Mouse (Mus musculus): ENCODE results near the gene Aox3. TPM values are rescaled to one million over a fixed set of nuclear protein-coding genes. Genes with fewer than 3 reads are reported as not detected.

Aox3 gene
- polyA plus RNA-seq, 1 experiment, result 0.43 TPM

DNA sequence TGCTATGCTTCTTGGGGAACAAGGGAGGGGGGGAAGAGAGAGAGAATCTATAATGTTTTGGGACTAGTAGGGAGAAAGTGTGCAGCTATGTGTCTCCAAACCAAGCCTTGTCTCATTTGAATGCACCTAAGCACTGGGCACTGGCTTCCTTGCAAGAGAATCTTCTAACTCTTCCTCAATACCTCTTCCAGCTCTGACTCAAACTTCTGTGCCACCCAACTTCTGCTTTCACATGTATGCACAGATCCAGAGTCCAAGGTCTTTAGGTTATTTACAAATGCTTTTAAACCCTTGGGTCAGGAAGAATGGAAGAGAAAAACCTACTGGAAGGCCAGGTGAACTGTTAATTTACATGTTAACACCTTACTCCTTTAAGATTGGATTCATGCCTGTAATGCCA, 511 bp downstream of the Aox3 start:
- TF ChIP-seq POLR2A (IDR thresholded peaks at IDR 0.05; ENCODE audit: control insufficient read depth, extremely low read depth, insufficient read depth, low read length, poor library complexity), result no peak
- H3K36me3 ChIP-seq (ENCODE audit: control insufficient read depth, insufficient read depth, low read length), result no peaks in the 10 kb centered on the region
- no peak overlapping the region for H3K4me3 ChIP-seq (ENCODE audit: control insufficient read depth, insufficient read depth, low read length)
- H3K4me1 ChIP-seq (replicated peaks; ENCODE audit: control insufficient read depth, insufficient read depth, low read length), result no peaks in the 10 kb centered on the region
- no peak for DNase-seq
- no peak overlapping the region for H3K27ac ChIP-seq (ENCODE audit: control insufficient read depth, insufficient read depth, low read length)
- no peaks in the 10 kb centered on the region for H3K27me3 ChIP-seq (ENCODE audit: control insufficient read depth, insufficient read depth, low read length)

DNA sequence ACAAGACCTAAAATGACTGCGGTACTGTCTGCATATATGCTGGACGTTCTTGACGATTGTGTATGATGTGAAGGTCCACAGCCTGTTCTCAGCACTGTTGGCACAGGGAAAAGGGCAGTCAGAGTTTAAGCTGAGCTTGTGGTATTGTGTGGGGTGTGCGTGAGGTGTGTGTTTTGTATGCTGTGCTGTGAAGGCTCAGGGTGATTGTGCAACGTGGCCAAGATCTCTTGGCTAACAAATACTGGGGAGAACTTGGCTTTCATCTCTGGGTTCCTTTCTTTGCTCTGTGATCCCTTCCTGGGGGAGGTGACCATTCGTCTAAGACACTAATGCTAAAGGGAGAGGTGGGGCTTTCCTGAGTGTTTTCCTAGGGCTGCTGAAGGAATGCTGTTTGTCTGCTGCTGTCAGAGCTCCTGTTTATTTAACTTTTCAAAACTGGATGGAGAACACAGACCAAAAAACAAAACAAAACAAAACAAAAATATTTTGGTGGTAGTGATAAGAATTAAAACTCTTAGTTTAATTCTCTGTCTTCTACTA, 1.2 kb downstream of the Aox3 start:
- no peaks in the 10 kb centered on the region for H3K36me3 ChIP-seq (ENCODE audit: control insufficient read depth, insufficient read depth, low read length)
- 86% methylated on average over 6 of the region's 6 CpGs for WGBS
- TF ChIP-seq POLR2A (IDR thresholded peaks at IDR 0.05; ENCODE audit: control insufficient read depth, extremely low read depth, insufficient read depth, low read length, poor library complexity), result no peak
- no peak for TF ChIP-seq CTCF (IDR thresholded peaks at IDR 0.05; ENCODE audit: borderline replicate concordance, control insufficient read depth, extremely low read depth, insufficient read depth, low read length, poor library complexity)
- no peaks in the 10 kb centered on the region for H3K27me3 ChIP-seq (ENCODE audit: control insufficient read depth, insufficient read depth, low read length)
- no peak for DNase-seq
- no peak overlapping the region for H3K4me3 ChIP-seq (ENCODE audit: control insufficient read depth, insufficient read depth, low read length)
- no peak overlapping the region for H3K27ac ChIP-seq (ENCODE audit: control insufficient read depth, insufficient read depth, low read length)
- no peaks in the 10 kb centered on the region for H3K4me1 ChIP-seq (replicated peaks; ENCODE audit: control insufficient read depth, insufficient read depth, low read length)

DNA sequence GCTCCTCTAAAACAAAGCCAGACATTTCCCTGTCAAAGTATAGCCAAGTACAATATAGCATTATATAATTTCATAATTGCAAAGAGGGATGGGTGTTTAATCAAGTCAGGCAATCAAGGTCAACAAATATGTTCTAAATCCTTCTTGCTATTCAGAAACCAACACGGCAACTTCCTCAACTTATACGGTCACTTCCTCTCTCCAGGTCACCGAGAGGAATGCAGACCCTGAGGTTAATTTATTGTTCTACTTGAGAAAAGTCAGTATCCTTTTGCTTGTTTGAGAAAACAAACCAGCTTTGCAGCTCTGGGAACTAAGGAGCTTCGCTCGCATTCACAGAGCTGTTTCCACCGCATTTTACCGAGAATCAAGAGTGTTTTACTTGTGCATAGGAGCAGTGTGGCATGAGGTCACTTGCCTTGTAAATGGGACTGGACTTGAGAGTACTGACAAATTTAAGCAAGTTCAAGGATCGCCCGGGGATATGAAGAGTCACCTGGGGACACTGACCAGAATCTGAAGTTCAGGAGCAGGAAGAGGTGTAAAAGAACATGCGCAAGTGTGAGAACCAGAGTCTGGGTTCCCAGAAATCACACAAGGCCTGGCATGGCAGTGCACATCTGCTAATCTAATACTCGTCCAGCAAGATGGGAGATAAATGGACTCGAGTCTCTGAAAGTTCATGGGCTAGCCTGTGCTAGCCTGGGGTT, 1.9 kb downstream of the Aox3 start:
- 66% methylated on average over 12 of the region's 12 CpGs for WGBS
- no peak for DNase-seq
- no peak overlapping the region for H3K27ac ChIP-seq (ENCODE audit: control insufficient read depth, insufficient read depth, low read length)
- H3K27me3 ChIP-seq (ENCODE audit: control insufficient read depth, insufficient read depth, low read length), result no peaks in the 10 kb centered on the region
- H3K4me1 ChIP-seq (replicated peaks; ENCODE audit: control insufficient read depth, insufficient read depth, low read length), result no peaks in the 10 kb centered on the region
- H3K36me3 ChIP-seq (ENCODE audit: control insufficient read depth, insufficient read depth, low read length), result no peaks in the 10 kb centered on the region
- no peak for TF ChIP-seq CTCF (IDR thresholded peaks at IDR 0.05; ENCODE audit: borderline replicate concordance, control insufficient read depth, extremely low read depth, insufficient read depth, low read length, poor library complexity)
- TF ChIP-seq POLR2A (IDR thresholded peaks at IDR 0.05; ENCODE audit: control insufficient read depth, extremely low read depth, insufficient read depth, low read length, poor library complexity), result no peak
- no peak overlapping the region for H3K4me3 ChIP-seq (ENCODE audit: control insufficient read depth, insufficient read depth, low read length)

DNA sequence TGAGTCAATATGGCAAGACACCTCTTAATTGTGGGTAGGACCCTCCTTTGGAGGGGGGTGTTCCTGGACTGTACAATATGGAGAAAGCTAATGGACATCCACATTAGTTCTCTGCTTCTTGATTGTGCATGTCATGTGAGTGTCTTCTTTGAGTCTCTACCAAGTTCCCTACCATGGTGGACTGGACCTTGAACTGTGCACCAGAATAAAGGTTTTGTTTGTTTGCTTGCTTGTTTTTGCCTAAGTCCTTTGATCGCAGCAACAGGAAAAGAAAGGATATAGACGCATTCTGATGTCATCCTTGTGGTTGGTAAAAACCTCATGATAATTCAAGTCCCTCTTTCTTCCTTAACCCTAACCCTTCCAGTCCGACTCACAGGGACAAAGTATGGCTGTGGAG, 5.3 kb downstream of the Aox3 start:
- DNase-seq, result no peak
- no peaks in the 10 kb centered on the region for H3K4me1 ChIP-seq (replicated peaks; ENCODE audit: control insufficient read depth, insufficient read depth, low read length)
- no peak overlapping the region for H3K4me3 ChIP-seq (ENCODE audit: control insufficient read depth, insufficient read depth, low read length)
- 81% methylated on average over 3 of the region's 3 CpGs for WGBS
- no peaks in the 10 kb centered on the region for H3K36me3 ChIP-seq (ENCODE audit: control insufficient read depth, insufficient read depth, low read length)
- TF ChIP-seq POLR2A (IDR thresholded peaks at IDR 0.05; ENCODE audit: control insufficient read depth, extremely low read depth, insufficient read depth, low read length, poor library complexity) (no peak), CTCF (IDR thresholded peaks at IDR 0.05; ENCODE audit: borderline replicate concordance, control insufficient read depth, extremely low read depth, insufficient read depth, low read length, poor library complexity) (no peak)
- no peaks in the 10 kb centered on the region for H3K27me3 ChIP-seq (ENCODE audit: control insufficient read depth, insufficient read depth, low read length)
- no peak overlapping the region for H3K27ac ChIP-seq (ENCODE audit: control insufficient read depth, insufficient read depth, low read length)

DNA sequence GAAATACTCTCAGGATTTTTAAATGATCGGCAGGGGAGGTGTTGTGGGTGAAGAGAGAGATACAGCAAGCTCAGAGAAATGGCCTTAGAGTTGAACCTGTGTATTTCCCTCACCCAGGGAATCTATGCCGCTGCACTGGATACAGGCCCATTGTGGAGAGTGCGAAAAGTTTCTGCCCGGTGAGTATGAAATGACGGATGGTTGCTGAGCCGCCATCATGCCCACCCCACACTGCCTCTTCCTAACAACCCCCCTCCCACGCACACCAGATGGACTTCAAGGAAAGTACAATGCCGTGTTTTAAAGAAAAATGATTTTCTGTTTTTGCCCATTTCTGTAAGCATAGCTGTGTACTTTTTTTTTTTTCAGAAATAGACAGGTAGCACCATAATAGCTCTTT, 12.0 kb downstream of the Aox3 start:
- Histone ChIP-seq H3K36me3 (ENCODE audit: control insufficient read depth, insufficient read depth, low read length) (no peaks in the 10 kb centered on the region), H3K27ac (ENCODE audit: control insufficient read depth, insufficient read depth, low read length) (no peak overlapping the region), H3K4me3 (ENCODE audit: control insufficient read depth, insufficient read depth, low read length) (no peak overlapping the region), H3K4me1 (replicated peaks; ENCODE audit: control insufficient read depth, insufficient read depth, low read length) (no peaks in the 10 kb centered on the region), H3K27me3 (ENCODE audit: control insufficient read depth, insufficient read depth, low read length) (no peaks in the 10 kb centered on the region)
- 92% methylated on average over 8 of the region's 8 CpGs for WGBS
- no peak for DNase-seq
- TF ChIP-seq POLR2A (IDR thresholded peaks at IDR 0.05; ENCODE audit: control insufficient read depth, extremely low read depth, insufficient read depth, low read length, poor library complexity), result no peak
- no peak for TF ChIP-seq CTCF (IDR thresholded peaks at IDR 0.05; ENCODE audit: borderline replicate concordance, control insufficient read depth, extremely low read depth, insufficient read depth, low read length, poor library complexity)

DNA sequence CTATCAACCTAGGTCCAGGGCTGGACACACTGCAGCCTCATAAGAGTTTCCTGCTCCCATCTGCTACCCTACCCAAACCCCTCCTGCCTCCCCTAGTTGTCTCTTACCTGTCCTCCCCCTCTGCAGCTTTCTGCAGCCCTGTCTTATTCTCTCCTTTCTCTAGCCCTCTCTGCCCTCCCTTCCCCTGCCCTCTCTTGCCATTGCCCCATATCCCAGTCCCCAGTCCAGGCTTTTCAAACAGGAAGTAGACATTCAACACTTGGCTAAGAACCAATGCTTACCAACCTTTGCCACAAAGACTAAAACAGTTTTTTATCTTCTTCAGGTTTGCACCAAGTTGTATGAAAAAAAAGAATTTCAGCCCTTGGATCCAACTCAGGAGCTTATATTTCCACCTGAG, 25.0 kb downstream of the Aox3 start:
- Histone ChIP-seq H3K4me1 (replicated peaks; ENCODE audit: control insufficient read depth, insufficient read depth, low read length) (no peaks in the 10 kb centered on the region), H3K27ac (ENCODE audit: control insufficient read depth, insufficient read depth, low read length) (no peak overlapping the region), H3K27me3 (ENCODE audit: control insufficient read depth, insufficient read depth, low read length) (no peaks in the 10 kb centered on the region), H3K36me3 (ENCODE audit: control insufficient read depth, insufficient read depth, low read length) (no peaks in the 10 kb centered on the region), H3K4me3 (ENCODE audit: control insufficient read depth, insufficient read depth, low read length) (no peak overlapping the region)
- DNase-seq, result no peak
- no peak for TF ChIP-seq CTCF (IDR thresholded peaks at IDR 0.05; ENCODE audit: borderline replicate concordance, control insufficient read depth, extremely low read depth, insufficient read depth, low read length, poor library complexity)
- TF ChIP-seq POLR2A (IDR thresholded peaks at IDR 0.05; ENCODE audit: control insufficient read depth, extremely low read depth, insufficient read depth, low read length, poor library complexity), result no peak

DNA sequence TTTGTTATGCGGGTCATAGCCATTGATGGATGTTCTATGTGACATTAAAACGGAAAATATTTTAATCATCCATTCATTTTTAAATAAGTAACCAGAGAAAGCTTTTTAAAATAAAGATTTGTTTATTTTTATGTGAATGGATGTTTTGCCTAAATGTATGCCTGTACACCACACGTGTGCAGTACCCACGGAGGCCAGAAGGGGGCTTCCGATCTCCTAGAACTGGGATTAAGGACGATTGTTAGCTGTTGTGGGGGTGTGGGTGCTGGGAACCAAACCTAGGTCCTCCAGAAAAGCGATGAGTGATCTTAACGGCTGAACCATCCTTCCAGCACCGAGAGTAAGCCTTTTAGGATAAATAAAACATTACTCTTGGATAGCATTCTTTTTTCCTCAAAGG, 26.1 kb downstream of the Aox3 start:
- 95% methylated on average over 9 of the region's 9 CpGs for WGBS
- no peaks in the 10 kb centered on the region for H3K4me1 ChIP-seq (replicated peaks; ENCODE audit: control insufficient read depth, insufficient read depth, low read length)
- no peaks in the 10 kb centered on the region for H3K27me3 ChIP-seq (ENCODE audit: control insufficient read depth, insufficient read depth, low read length)
- no peak for DNase-seq
- H3K27ac ChIP-seq (ENCODE audit: control insufficient read depth, insufficient read depth, low read length), result no peak overlapping the region
- TF ChIP-seq POLR2A (IDR thresholded peaks at IDR 0.05; ENCODE audit: control insufficient read depth, extremely low read depth, insufficient read depth, low read length, poor library complexity) (no peak), CTCF (IDR thresholded peaks at IDR 0.05; ENCODE audit: borderline replicate concordance, control insufficient read depth, extremely low read depth, insufficient read depth, low read length, poor library complexity) (no peak)
- no peak overlapping the region for H3K4me3 ChIP-seq (ENCODE audit: control insufficient read depth, insufficient read depth, low read length)
- no peaks in the 10 kb centered on the region for H3K36me3 ChIP-seq (ENCODE audit: control insufficient read depth, insufficient read depth, low read length)

All from thymus, adult 2 months (tissue).